ENCODE assay signal across 20 mouse cellular contexts in genomic region chr13:114681196-114681595, GRCm38 (mm10).
DNase-seq lines count a peak whose midpoint lies in the region; ATAC-seq and TF ChIP-seq lines count a peak whose summit lies in the region.
"Had no signal": no experiment of that assay in that cellular context is flagged by ENCODE, and none has a peak within 500 bp of the region (broad histone marks: within the 10 kb centered on the region; RNA-seq: fewer than 3 reads in every experiment).

No protein-coding gene starts in this region.

- DNase-seq in gastrocnemius, adult 2 months: no peak
- DNase-seq in gastrocnemius, postnatal 14 days: no peak
- no peak for DNase-seq in kidney, postnatal 14 days
- DNase-seq in lung, postnatal 25 days (ENCODE audit: low spot score): peak; percentile 17
- DNase-seq in thymus, adult 18-20 months: no peak
- DNase-seq in right cerebral cortex, postnatal 10 days (ENCODE audit: low spot score in 2 of 2): no peak
- DNase-seq: B cell, adult 2 months; cerebellum, adult 9-10 months; embryo, embryonic 11 days; layer of hippocampus, postnatal 36 days; spleen, adult 18-20 months; thymus, postnatal 4 days had no signal

- peaks cover 10% of the 10 kb centered on the region for H3K4me1 ChIP-seq in kidney, embryonic 16.5 days (ENCODE audit: insufficient read depth, low read length)
- H3K4me1 ChIP-seq in brown adipose tissue, adult 24 weeks (ENCODE audit: control insufficient read depth, insufficient read depth, insufficient read length, low read length): 0 out of 2 replicates have a peak, but pooled peaks cover 2% of the 10 kb centered on the region
- H3K4me1 ChIP-seq: forebrain, embryonic 12.5 days; hindbrain, embryonic 12.5 days; intestine, embryonic 15.5 days had no signal

- H3K9ac ChIP-seq in kidney, embryonic 16.5 days (replicated peaks; ENCODE audit: low read length): no peak overlapping the region
- H3K9ac ChIP-seq: forebrain, embryonic 12.5 days; heart, embryonic 13.5 days; hindbrain, embryonic 12.5 days; intestine, embryonic 15.5 days had no signal

- H3K4me2 ChIP-seq in kidney, embryonic 16.5 days (replicated peaks; ENCODE audit: low read depth, low read length): no peak overlapping the region
- H3K4me2 ChIP-seq: forebrain, embryonic 12.5 days; heart, embryonic 13.5 days; hindbrain, embryonic 12.5 days; intestine, embryonic 15.5 days; midbrain, embryonic 11.5 days had no signal

- ATAC-seq in kidney, embryonic 16.5 days (ENCODE audit: low FRiP score, low TSS enrichment): no peak

- H3K4me3 ChIP-seq in gastrocnemius, adult 2 months: no peak overlapping the region
- no peak overlapping the region for H3K4me3 ChIP-seq in kidney, embryonic 16.5 days (ENCODE audit: low read length)
- no peak overlapping the region for H3K4me3 ChIP-seq in brown adipose tissue, adult 24 weeks (ENCODE audit: insufficient read depth, low read depth, low read length)
- H3K4me3 ChIP-seq: forebrain, embryonic 12.5 days; heart, embryonic 13.5 days; hindbrain, embryonic 12.5 days; intestine, embryonic 15.5 days; myocyte had no signal

- no peak for TF ChIP-seq CTCF in gastrocnemius, adult 2 months (IDR thresholded peaks at IDR 0.05)

- H3K9me3 ChIP-seq in kidney, embryonic 16.5 days (ENCODE audit: low read length): no peaks in the 10 kb centered on the region
- H3K9me3 ChIP-seq: forebrain, embryonic 12.5 days; heart, embryonic 13.5 days; hindbrain, embryonic 12.5 days; intestine, embryonic 15.5 days had no signal

- no peaks in the 10 kb centered on the region for H3K36me3 ChIP-seq in kidney, embryonic 16.5 days (ENCODE audit: insufficient read depth, low read length)
- H3K36me3 ChIP-seq: forebrain, embryonic 12.5 days; heart, embryonic 13.5 days; hindbrain, embryonic 12.5 days; intestine, embryonic 15.5 days had no signal

- 69% methylated on average over 4 of the region's 4 CpGs for WGBS in kidney, embryonic 16.5 days

- H3K27me3 ChIP-seq in kidney, embryonic 16.5 days (ENCODE audit: insufficient read depth, low read length): no peaks in the 10 kb centered on the region
- H3K27me3 ChIP-seq: forebrain, embryonic 12.5 days; heart, embryonic 13.5 days; hindbrain, embryonic 12.5 days; intestine, embryonic 15.5 days had no signal

- peak overlapping the region; percentile 62 for H3K27ac ChIP-seq in gastrocnemius, adult 2 months
- peak overlapping the region; percentile 34 for H3K27ac ChIP-seq in kidney, embryonic 16.5 days (ENCODE audit: low read length)
- H3K27ac ChIP-seq in brown adipose tissue, adult 24 weeks (replicated peaks; ENCODE audit: low read depth, low read length): 0 out of 2 replicates have a peak overlapping the region, but pooled peaks have one; percentile 21
- H3K27ac ChIP-seq: forebrain, embryonic 12.5 days; heart, embryonic 13.5 days; hindbrain, embryonic 12.5 days; intestine, embryonic 15.5 days had no signal

- intact Hi-C loops in gastrocnemius, adult 2 months (cut with DNase I): no loop called here
- intact Hi-C loops in gastrocnemius, postnatal 14 days (cut with DNase I; ENCODE audit: low total_unique reads): no loop called here
